ENCODE assay signal across 8 mouse cellular contexts in the genomic region with DNA sequence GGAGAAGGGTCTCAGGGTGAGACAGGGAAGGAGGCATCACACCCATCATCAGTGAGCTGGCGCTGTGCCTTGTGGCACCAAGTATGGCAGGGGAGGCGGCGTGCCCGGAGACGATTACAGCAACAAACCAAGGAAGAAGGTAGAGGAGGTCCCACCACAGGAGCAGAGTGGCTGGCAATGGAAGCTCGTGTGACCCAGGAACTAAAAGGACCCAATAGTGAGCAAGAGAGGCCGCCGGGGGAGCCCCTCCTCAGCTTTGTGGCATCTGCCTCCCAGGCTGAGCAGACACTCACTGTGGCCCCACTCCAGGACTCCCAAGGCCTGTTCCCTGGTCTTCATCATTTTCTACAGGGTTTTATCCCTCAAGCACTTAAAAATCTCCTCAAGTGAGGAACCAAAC. TPM values are rescaled to one million over a fixed set of nuclear protein-coding genes. Genes with fewer than 3 reads are reported as not detected.
DNase-seq lines count a peak whose midpoint lies in the region; ATAC-seq lines count a peak whose summit lies in the region.

No protein-coding gene starts in this region.

- H3K9ac ChIP-seq in forebrain, embryonic 12.5 days, result peak overlapping the region; percentile 63; the same call in 1 of the 2 replicates
- peak overlapping the region; percentile 53 for H3K9ac ChIP-seq in kidney, embryonic 15.5 days
- H3K9ac ChIP-seq in midbrain, embryonic 16.5 days (ENCODE audit: low read depth, low read length), result no peak overlapping the region

- H3K4me2 ChIP-seq in forebrain, embryonic 12.5 days, result peak overlapping the region; percentile 81
- H3K4me2 ChIP-seq in kidney, embryonic 15.5 days, result peak overlapping the region; percentile 76
- H3K4me2 ChIP-seq in midbrain, embryonic 16.5 days (ENCODE audit: low read length), result peak overlapping the region; percentile 50

- DNase-seq in kidney, adult 9 months, result peak; percentile 52
- DNase-seq in kidney, adult 18-20 months, result no peak
- DNase-seq in Muller cell, postnatal 12 days (ENCODE audit: inconsistent ontology term), result peak; percentile 25
- no peak for DNase-seq in spleen, postnatal 14 days (ENCODE audit: low spot score in 2 of 2)
- DNase-seq in yolk sac, embryonic 10.5 days (ENCODE audit: low spot score), result no peak

- 79% methylated on average over 8 of the region's 8 CpGs for WGBS in forebrain, embryonic 12.5 days
- 72% methylated on average over 8 of the region's 8 CpGs for WGBS in kidney, embryonic 15.5 days
- WGBS in midbrain, embryonic 16.5 days, result 88% methylated on average over 8 of the region's 8 CpGs

- peak overlapping the region; percentile 79 for H3K4me3 ChIP-seq in forebrain, embryonic 12.5 days (replicated peaks)
- H3K4me3 ChIP-seq in kidney, embryonic 15.5 days (replicated peaks), result peak overlapping the region; percentile 84
- no peak overlapping the region for H3K4me3 ChIP-seq in midbrain, embryonic 16.5 days (ENCODE audit: low read depth, low read length)

- H3K9me3 ChIP-seq in forebrain, embryonic 12.5 days, result no peaks in the 10 kb centered on the region
- no peaks in the 10 kb centered on the region for H3K9me3 ChIP-seq in kidney, embryonic 15.5 days (replicated peaks)
- H3K9me3 ChIP-seq in midbrain, embryonic 16.5 days (replicated peaks; ENCODE audit: control insufficient read depth, low read length, poor library complexity, severe bottlenecking), result no peaks in the 10 kb centered on the region

- no peaks in the 10 kb centered on the region for H3K27me3 ChIP-seq in forebrain, embryonic 12.5 days
- no peaks in the 10 kb centered on the region for H3K27me3 ChIP-seq in kidney, embryonic 15.5 days
- no peaks in the 10 kb centered on the region for H3K27me3 ChIP-seq in midbrain, embryonic 16.5 days (ENCODE audit: control insufficient read depth, insufficient read depth, low read depth, low read length)

- peak overlapping the region; percentile 38; the same call in 1 of the 2 replicates for H3K27ac ChIP-seq in forebrain, embryonic 12.5 days
- H3K27ac ChIP-seq in kidney, embryonic 15.5 days, result peak overlapping the region; percentile 94
- H3K27ac ChIP-seq in midbrain, embryonic 16.5 days (ENCODE audit: low read length), result no peak overlapping the region

- peaks cover 23% of the 10 kb centered on the region for H3K4me1 ChIP-seq in forebrain, embryonic 12.5 days
- H3K4me1 ChIP-seq in kidney, embryonic 15.5 days, result peaks cover 33% of the 10 kb centered on the region
- H3K4me1 ChIP-seq in midbrain, embryonic 16.5 days (ENCODE audit: control insufficient read depth, insufficient read depth, low read length), result peaks cover 17% of the 10 kb centered on the region

- no peak for ATAC-seq in forebrain, embryonic 12.5 days (ENCODE audit: low FRiP score)
- ATAC-seq in kidney, embryonic 15.5 days (replicated peaks; ENCODE audit: low FRiP score), result no peak
- no peak for ATAC-seq in midbrain, embryonic 16.5 days

- H3K36me3 ChIP-seq in forebrain, embryonic 12.5 days (replicated peaks), result peaks cover 75% of the 10 kb centered on the region
- peaks cover 76% of the 10 kb centered on the region for H3K36me3 ChIP-seq in kidney, embryonic 15.5 days
- peaks cover 42% of the 10 kb centered on the region for H3K36me3 ChIP-seq in midbrain, embryonic 16.5 days (ENCODE audit: control insufficient read depth, insufficient read depth, low read length)

RNA-seq across cellular contexts. Expression of gene Eef1g, which starts 1.1 kb away (rescaled TPM):
- polyA plus RNA-seq in forebrain, embryonic 12.5 days (2016; fragmentation: Nextera tagmentation; extraction: Ambion mirVana), result 365 and 373 TPM in 2 replicates
- 467 and 476 TPM in 2 replicates for polyA plus RNA-seq in kidney, embryonic 15.5 days (2015; fragmentation: Nextera tagmentation; extraction: Ambion mirVana)
- 283 and 293 TPM in 2 replicates for polyA plus RNA-seq in midbrain, embryonic 16.5 days (2015; fragmentation: Nextera tagmentation; extraction: Ambion mirVana)

RNA-seq across cellular contexts. Expression of gene Tut1, which starts 12.1 kb away (rescaled TPM):
- 36.9 and 37.0 TPM in 2 replicates for polyA plus RNA-seq in forebrain, embryonic 12.5 days (2016; fragmentation: Nextera tagmentation; extraction: Ambion mirVana)
- polyA plus RNA-seq in kidney, embryonic 15.5 days (2015; fragmentation: Nextera tagmentation; extraction: Ambion mirVana), result 32.9 and 33.5 TPM in 2 replicates
- polyA plus RNA-seq in midbrain, embryonic 16.5 days (2015; fragmentation: Nextera tagmentation; extraction: Ambion mirVana), result 25.6 and 26.2 TPM in 2 replicates

RNA-seq across cellular contexts. Expression of gene Ahnak, which starts 23.3 kb away (rescaled TPM):
- polyA plus RNA-seq in forebrain, embryonic 12.5 days (2016; fragmentation: Nextera tagmentation; extraction: Ambion mirVana), result 6.4 and 8.5 TPM in 2 replicates
- 17.3 and 18.2 TPM in 2 replicates for polyA plus RNA-seq in kidney, embryonic 15.5 days (2015; fragmentation: Nextera tagmentation; extraction: Ambion mirVana)
- polyA plus RNA-seq in midbrain, embryonic 16.5 days (2015; fragmentation: Nextera tagmentation; extraction: Ambion mirVana), result 2.7 and 3.2 TPM in 2 replicates

RNA-seq across cellular contexts. Expression of gene Mta2, which starts 24.1 kb away (rescaled TPM):
- 193 and 206 TPM in 2 replicates for polyA plus RNA-seq in forebrain, embryonic 12.5 days (2016; fragmentation: Nextera tagmentation; extraction: Ambion mirVana)
- polyA plus RNA-seq in kidney, embryonic 15.5 days (2015; fragmentation: Nextera tagmentation; extraction: Ambion mirVana), result 166 and 168 TPM in 2 replicates
- polyA plus RNA-seq in midbrain, embryonic 16.5 days (2015; fragmentation: Nextera tagmentation; extraction: Ambion mirVana), result 108 and 121 TPM in 2 replicates

RNA-seq across cellular contexts. Expression of gene Eml3, which starts 36.4 kb away (rescaled TPM):
- polyA plus RNA-seq in forebrain, embryonic 12.5 days (2016; fragmentation: Nextera tagmentation; extraction: Ambion mirVana), result 13.2 and 13.8 TPM in 2 replicates
- 28.7 and 33.5 TPM in 2 replicates for polyA plus RNA-seq in kidney, embryonic 15.5 days (2015; fragmentation: Nextera tagmentation; extraction: Ambion mirVana)
- 8.6 and 9.1 TPM in 2 replicates for polyA plus RNA-seq in midbrain, embryonic 16.5 days (2015; fragmentation: Nextera tagmentation; extraction: Ambion mirVana)

Comparison
In these comparisons a context has a peak if more than half of its experiments do, and no peak if none do; other contexts are left out.
1. DNase-seq: peak in kidney, adult 9 months (single experiment) and Muller cell, postnatal 12 days (single experiment); none in kidney, adult 18-20 months (single experiment), spleen, postnatal 14 days (0 of 2) and yolk sac, embryonic 10.5 days (single experiment).
2. Peak in every context shown above with its lines, with median percentiles within 50 percentile points of each other: H3K4me2 ChIP-seq.